ENCODE assay signal across 8 mouse cellular contexts in genomic region chr13:23536076-23536822, GRCm38 (mm10). TPM values are rescaled to one million over a fixed set of nuclear protein-coding genes. Genes with fewer than 3 reads are reported as not detected.
DNase-seq lines count a peak whose midpoint lies in the region; ATAC-seq and TF ChIP-seq lines count a peak whose summit lies in the region.

No protein-coding gene starts in this region.

- no peaks in the 10 kb centered on the region for H3K9me3 ChIP-seq in heart, embryonic 11.5 days (replicated peaks; ENCODE audit: control insufficient read depth, low read length)
- no peaks in the 10 kb centered on the region for H3K9me3 ChIP-seq in MEL (replicated peaks; ENCODE audit: insufficient read depth, low read length)
- H3K9me3 ChIP-seq in hindbrain, embryonic 12.5 days (replicated peaks), result no peaks in the 10 kb centered on the region
- no peaks in the 10 kb centered on the region for H3K9me3 ChIP-seq in midbrain, embryonic 13.5 days

- ATAC-seq in heart, embryonic 11.5 days (replicated peaks; ENCODE audit: insufficient number of reproducible peaks, low FRiP score, low TSS enrichment), result no peak
- ATAC-seq in hindbrain, embryonic 12.5 days (ENCODE audit: low FRiP score), result no peak
- ATAC-seq in midbrain, embryonic 13.5 days, result no peak

- peak overlapping the region; percentile 57 for H3K4me3 ChIP-seq in heart, embryonic 11.5 days (ENCODE audit: low read depth, low read length)
- peak overlapping the region; percentile 10 to 56 for H3K4me3 ChIP-seq in MEL (ENCODE audit: control insufficient read depth in 1 of 2, insufficient read depth in 1 of 2, low read depth in 2 of 2, low read length in 2 of 2)
- H3K4me3 ChIP-seq in hindbrain, embryonic 12.5 days, result peak overlapping the region; percentile 50
- peak overlapping the region; percentile 55 for H3K4me3 ChIP-seq in midbrain, embryonic 13.5 days (replicated peaks)

- 23% methylated on average over 7 of the region's 7 CpGs for WGBS in heart, embryonic 11.5 days (ENCODE audit: insufficient replicate concordance)
- WGBS in hindbrain, embryonic 12.5 days, result 19% methylated on average over 7 of the region's 7 CpGs
- WGBS in midbrain, embryonic 13.5 days, result 18% methylated on average over 7 of the region's 7 CpGs

- H3K9ac ChIP-seq in heart, embryonic 11.5 days (ENCODE audit: low read depth, low read length), result peak overlapping the region; percentile 66
- H3K9ac ChIP-seq in MEL (ENCODE audit: control insufficient read depth, low read depth, low read length, poor library complexity, severe bottlenecking), result peak overlapping the region; percentile 75
- peak overlapping the region; percentile 57 for H3K9ac ChIP-seq in hindbrain, embryonic 12.5 days
- H3K9ac ChIP-seq in midbrain, embryonic 13.5 days (replicated peaks), result peak overlapping the region; percentile 59

- peaks cover 12% of the 10 kb centered on the region for H3K4me1 ChIP-seq in heart, embryonic 11.5 days (ENCODE audit: control insufficient read depth, insufficient read depth, low read length)
- peaks cover 2 to 4% of the 10 kb centered on the region in 2 experiments; a peak in 3 of 4 replicates for H3K4me1 ChIP-seq in MEL (ENCODE audit: control insufficient read depth in 1 of 2, insufficient read depth in 2 of 2, low read length in 2 of 2)
- peaks cover 32% of the 10 kb centered on the region for H3K4me1 ChIP-seq in hindbrain, embryonic 12.5 days
- H3K4me1 ChIP-seq in midbrain, embryonic 13.5 days (replicated peaks), result peaks cover 42% of the 10 kb centered on the region

- no peak for TF ChIP-seq RAD21 in MEL (IDR thresholded peaks at IDR 0.05; ENCODE audit: low read depth, low read length)

- no peak for TF ChIP-seq EP300 in MEL (IDR thresholded peaks at IDR 0.05; ENCODE audit: low read depth in 1 of 2, low read length in 2 of 2)

- DNase-seq in heart, postnatal 14 days, result no peak
- peak; percentile 84 for DNase-seq in MEL (ENCODE audit: low read depth, low spot score)
- no peak for DNase-seq in layer of hippocampus, postnatal 25 days (ENCODE audit: extremely low spot score in 1 of 2, low spot score in 1 of 2)
- no peak for DNase-seq in thymus, postnatal 14 days
- DNase-seq in gastrocnemius, postnatal 36 days, result no peak

- peak in 1 of 2 experiments; percentile 40; a peak in 1 of 4 replicates for TF ChIP-seq POLR2A in MEL (IDR thresholded peaks at IDR 0.05; ENCODE audit: control insufficient read depth in 1 of 2, insufficient read depth in 1 of 2, low read depth in 1 of 2, low read length in 2 of 2, poor library complexity in 1 of 2)

- H3K36me3 ChIP-seq in heart, embryonic 11.5 days (ENCODE audit: control insufficient read depth, insufficient read depth, low read length), result no peaks in the 10 kb centered on the region
- H3K36me3 ChIP-seq in MEL (ENCODE audit: control insufficient read depth in 1 of 2, insufficient read depth in 2 of 2, low read length in 2 of 2), result peaks cover 0 to 33% of the 10 kb centered on the region in 2 experiments; a peak in 2 of 4 replicates
- H3K36me3 ChIP-seq in hindbrain, embryonic 12.5 days, result no peaks in the 10 kb centered on the region
- H3K36me3 ChIP-seq in midbrain, embryonic 13.5 days, result no peaks in the 10 kb centered on the region

- H3K4me2 ChIP-seq in heart, embryonic 11.5 days, result peak overlapping the region; percentile 65
- H3K4me2 ChIP-seq in hindbrain, embryonic 12.5 days (replicated peaks), result peak overlapping the region; percentile 76
- peak overlapping the region; percentile 76 for H3K4me2 ChIP-seq in midbrain, embryonic 13.5 days (replicated peaks)

- peaks cover 4% of the 10 kb centered on the region; the same call in 1 of the 2 replicates for H3K79me2 ChIP-seq in MEL (ENCODE audit: control insufficient read depth, insufficient read depth, low read length, poor library complexity)

- H3K27me3 ChIP-seq in heart, embryonic 11.5 days (ENCODE audit: control insufficient read depth, insufficient read depth, low read length), result no peaks in the 10 kb centered on the region
- no peaks in the 10 kb centered on the region for H3K27me3 ChIP-seq in MEL (ENCODE audit: control insufficient read depth in 1 of 2, insufficient read depth in 2 of 2, low read length in 2 of 2)
- H3K27me3 ChIP-seq in hindbrain, embryonic 12.5 days, result no peaks in the 10 kb centered on the region
- no peaks in the 10 kb centered on the region for H3K27me3 ChIP-seq in midbrain, embryonic 13.5 days

- peak overlapping the region; percentile 98 for H3K27ac ChIP-seq in heart, embryonic 11.5 days (ENCODE audit: low read depth, low read length)
- H3K27ac ChIP-seq in MEL (ENCODE audit: control insufficient read depth, low read depth, low read length), result peak overlapping the region; percentile 94
- no peak overlapping the region for H3K27ac ChIP-seq in hindbrain, embryonic 12.5 days
- H3K27ac ChIP-seq in midbrain, embryonic 13.5 days, result no peak overlapping the region

- intact Hi-C loops in heart, postnatal 14 days (cut with DNase I), result no loop called here
- intact Hi-C loops in gastrocnemius, postnatal 36 days (cut with DNase I), result no loop called here

- TF ChIP-seq CTCF in MEL (IDR thresholded peaks at IDR 0.05 in 2 of 3, conservative IDR thresholded peaks at IDR 0.05 in 1 of 3; ENCODE audit: control insufficient read depth in 1 of 3, insufficient read depth in 1 of 3, low read depth in 2 of 3, low read length in 3 of 3, poor library complexity in 1 of 3, severe bottlenecking in 1 of 3), result no peak

TF ChIP-seq in MEL, 35 proteins besides CTCF, POLR2A, EP300 and RAD21 (continues in another document):
- TF ChIP-seq POLR2AphosphoS2 (IDR thresholded peaks at IDR 0.05; ENCODE audit: low read length), result no peak
- no peak for TF ChIP-seq SMC3 (IDR thresholded peaks at IDR 0.05; ENCODE audit: low read depth, low read length)
- no peak for TF ChIP-seq ELF1 (IDR thresholded peaks at IDR 0.05; ENCODE audit: low read depth, low read length)
- TF ChIP-seq CHD1 (IDR thresholded peaks at IDR 0.05; ENCODE audit: low read depth, low read length), result no peak

RNA-seq across cellular contexts. Expression of gene Hist1h3g, which starts 1.0 kb away (rescaled TPM):
- polyA plus RNA-seq in heart, embryonic 11.5 days (2014; fragmentation: Nextera tagmentation; extraction: Ambion mirVana), result 2.8 and 3.1 TPM in 2 replicates
- total RNA-seq in heart, postnatal 14 days (2021), result 10 to 100 TPM; 13.1 to 34.3 TPM
- 441 and 728 TPM in 2 replicates for total RNA-seq in MEL (2012; rRNA removed)
- 1 to 10 TPM in 1 of 2 experiments, not detected in 1; 5.2 TPM for polyA plus RNA-seq in MEL (2012; ENCODE audit: insufficient read depth in 1 of 2, insufficient read length in 2 of 2, low read depth in 1 of 2, low replicate concordance in 2 of 2, missing spikeins in 1 of 2)
- polyA plus RNA-seq in hindbrain, embryonic 12.5 days (2016; fragmentation: Nextera tagmentation; extraction: Ambion mirVana), result 2.2 and 4.4 TPM in 2 replicates
- 3.1 and 5.3 TPM in 2 replicates for polyA plus RNA-seq in midbrain, embryonic 13.5 days (2015; fragmentation: Nextera tagmentation; extraction: Ambion mirVana)
- 1 to 10 TPM; 3.6 to 5.7 TPM for total RNA-seq in layer of hippocampus, postnatal 25 days (2021)
- total RNA-seq in gastrocnemius, postnatal 36 days (2021), result 1 to 10 TPM; 2.8 to 5.0 TPM

RNA-seq across cellular contexts. Expression of gene Hist1h2af, which starts 2.5 kb away (rescaled TPM):
- 1.4 and 2.3 TPM in 2 replicates for polyA plus RNA-seq in heart, embryonic 11.5 days (2014; fragmentation: Nextera tagmentation; extraction: Ambion mirVana)
- total RNA-seq in heart, postnatal 14 days (2021), result 100 to 1,000 TPM in 1 of 2 experiments, 10 to 100 TPM in 1; 49.0 to 131 TPM
- total RNA-seq in MEL (2012; rRNA removed), result 939 and 1,000 TPM in 2 replicates
- polyA plus RNA-seq in MEL (2012; ENCODE audit: insufficient read depth in 1 of 2, insufficient read length in 2 of 2, low read depth in 1 of 2, low replicate concordance in 2 of 2, missing spikeins in 1 of 2), result 10 to 100 TPM in 1 of 2 experiments, not detected in 1; 64.3 TPM
- polyA plus RNA-seq in hindbrain, embryonic 12.5 days (2016; fragmentation: Nextera tagmentation; extraction: Ambion mirVana), result 5.2 TPM in 1 of 2 replicates, not detected in the other
- 1.3 and 3.0 TPM in 2 replicates for polyA plus RNA-seq in midbrain, embryonic 13.5 days (2015; fragmentation: Nextera tagmentation; extraction: Ambion mirVana)
- total RNA-seq in layer of hippocampus, postnatal 25 days (2021), result 10 to 100 TPM in 1 of 2 experiments, 1 to 10 TPM in 1; 7.8 to 12.2 TPM
- 10 to 100 TPM in 1 of 2 experiments, 1 to 10 TPM in 1; 7.7 to 11.5 TPM for total RNA-seq in gastrocnemius, postnatal 36 days (2021)

RNA-seq across cellular contexts. Expression of gene Hist1h4h, which starts 5.4 kb away (rescaled TPM):
- 2.1 and 3.4 TPM in 2 replicates for polyA plus RNA-seq in heart, embryonic 11.5 days (2014; fragmentation: Nextera tagmentation; extraction: Ambion mirVana)
- 100 to 1,000 TPM; 465 to 538 TPM for total RNA-seq in heart, postnatal 14 days (2021)
- total RNA-seq in MEL (2012; rRNA removed), result 5,750 and 5,753 TPM in 2 replicates
- polyA plus RNA-seq in MEL (2012; ENCODE audit: insufficient read depth in 1 of 2, insufficient read length in 2 of 2, low read depth in 1 of 2, low replicate concordance in 2 of 2, missing spikeins in 1 of 2), result 1 to 10 TPM in 1 of 2 experiments, not detected in 1; 9.9 TPM
- 5.7 and 6.9 TPM in 2 replicates for polyA plus RNA-seq in hindbrain, embryonic 12.5 days (2016; fragmentation: Nextera tagmentation; extraction: Ambion mirVana)
- 6.4 and 7.4 TPM in 2 replicates for polyA plus RNA-seq in midbrain, embryonic 13.5 days (2015; fragmentation: Nextera tagmentation; extraction: Ambion mirVana)
- total RNA-seq in layer of hippocampus, postnatal 25 days (2021), result 100 to 1,000 TPM; 289 to 367 TPM
- total RNA-seq in gastrocnemius, postnatal 36 days (2021), result 100 to 1,000 TPM; 130 to 153 TPM

RNA-seq across cellular contexts. Expression of gene Hist1h2bh, which starts 6.9 kb away (rescaled TPM):
- 0.43 and 0.66 TPM in 2 replicates for polyA plus RNA-seq in heart, embryonic 11.5 days (2014; fragmentation: Nextera tagmentation; extraction: Ambion mirVana)
- 1 to 10 TPM; 3.7 to 7.4 TPM for total RNA-seq in heart, postnatal 14 days (2021)
- 275 and 350 TPM in 2 replicates for total RNA-seq in MEL (2012; rRNA removed)
- polyA plus RNA-seq in MEL (2012; ENCODE audit: insufficient read depth in 1 of 2, insufficient read length in 2 of 2, low read depth in 1 of 2, low replicate concordance in 2 of 2, missing spikeins in 1 of 2), result under 1 TPM in 1 of 2 experiments, not detected in 1; 0.70 TPM
- polyA plus RNA-seq in hindbrain, embryonic 12.5 days (2016; fragmentation: Nextera tagmentation; extraction: Ambion mirVana), result 0.37 and 0.57 TPM in 2 replicates
- polyA plus RNA-seq in midbrain, embryonic 13.5 days (2015; fragmentation: Nextera tagmentation; extraction: Ambion mirVana), result 0.31 and 0.35 TPM in 2 replicates
- total RNA-seq in layer of hippocampus, postnatal 25 days (2021), result 1 to 10 TPM in 1 of 2 experiments, under 1 TPM in 1; 0.94 to 1.1 TPM
- 1 to 10 TPM; 1.7 to 2.1 TPM for total RNA-seq in gastrocnemius, postnatal 36 days (2021)

RNA-seq across cellular contexts. Expression of gene Hist1h3f, which starts 7.6 kb away (rescaled TPM):
- polyA plus RNA-seq in heart, embryonic 11.5 days (2014; fragmentation: Nextera tagmentation; extraction: Ambion mirVana), result 0.19 TPM in 1 of 2 replicates, not detected in the other
- total RNA-seq in heart, postnatal 14 days (2021), result 10 to 100 TPM; 21.6 to 40.3 TPM
- total RNA-seq in MEL (2012; rRNA removed), result 541 and 709 TPM in 2 replicates
- 1 to 10 TPM in 1 of 2 experiments, not detected in 1; 1.2 TPM for polyA plus RNA-seq in MEL (2012; ENCODE audit: insufficient read depth in 1 of 2, insufficient read length in 2 of 2, low read depth in 1 of 2, low replicate concordance in 2 of 2, missing spikeins in 1 of 2)
- polyA plus RNA-seq in hindbrain, embryonic 12.5 days (2016; fragmentation: Nextera tagmentation; extraction: Ambion mirVana), result 0.66 and 1.4 TPM in 2 replicates
- 0.75 and 0.84 TPM in 2 replicates for polyA plus RNA-seq in midbrain, embryonic 13.5 days (2015; fragmentation: Nextera tagmentation; extraction: Ambion mirVana)
- 10 to 100 TPM; 15.7 to 16.5 TPM for total RNA-seq in layer of hippocampus, postnatal 25 days (2021)
- total RNA-seq in gastrocnemius, postnatal 36 days (2021), result 1 to 10 TPM; 5.5 to 6.4 TPM

Comparison
In these comparisons a context has a peak if more than half of its experiments do, and no peak if none do; other contexts are left out.
1. H3K27ac ChIP-seq: peak in heart, embryonic 11.5 days (single experiment) and MEL (single experiment); none in hindbrain, embryonic 12.5 days (single experiment) and midbrain, embryonic 13.5 days (single experiment).
2. RNA of gene Hist1h3g, which starts 1.0 kb away (total RNA-seq): 441 to 728 TPM in MEL; 13.1 to 34.3 TPM in heart, postnatal 14 days, 3.6 to 5.7 TPM in layer of hippocampus, postnatal 25 days and 2.8 to 5.0 TPM in gastrocnemius, postnatal 36 days; every median in the first group is over 10 times any median in the second.
3. RNA of gene Hist1h4h, which starts 5.4 kb away (total RNA-seq): 5,750 to 5,753 TPM in MEL; 465 to 538 TPM in heart, postnatal 14 days, 289 to 367 TPM in layer of hippocampus, postnatal 25 days and 130 to 153 TPM in gastrocnemius, postnatal 36 days; every median in the first group is over 10 times any median in the second.
4. Peak in every context shown above with its lines, with median percentiles within 50 percentile points of each other: H3K4me2 ChIP-seq, H3K4me3 ChIP-seq and H3K9ac ChIP-seq.